Mouse (Mus musculus): ENCODE measurements at regions not wholly inside any gene's neighbourhood (a gene's known extent, or its start where the extent isn't known, plus 50 kb on each side); places are given as distances from the start of the nearest gene placed in this dataset.
A peak's percentile ranks its signal among the peaks of the same experiment; 100 is the strongest.

- no peaks in the 10 kb centered on the region for H3K4me1 ChIP-seq
- H3K27ac ChIP-seq, result no peak overlapping the region
- no peak overlapping the region for H3K4me2 ChIP-seq (replicated peaks)
- no peaks in the 10 kb centered on the region for H3K27me3 ChIP-seq
- WGBS, result 52% methylated on average over 3 of the region's 3 CpGs
- H3K9me3 ChIP-seq (replicated peaks), result no peaks in the 10 kb centered on the region
- H3K4me3 ChIP-seq, result no peak overlapping the region
- ATAC-seq (ENCODE audit: low FRiP score), result no peak
- no peak overlapping the region for H3K9ac ChIP-seq
- H3K36me3 ChIP-seq, result no peaks in the 10 kb centered on the region
These were observed 704.2 kb upstream of the Api5 start for GRCm38 (mm10) chr2:95142151-95142550.

GRCm38 (mm10) chr2:95140116-95140515 is 702.2 kb upstream of the Api5 start:
- no peak overlapping the region for H3K9ac ChIP-seq
- H3K4me1 ChIP-seq, result no peaks in the 10 kb centered on the region
- no peaks in the 10 kb centered on the region for H3K27me3 ChIP-seq
- 40% methylated on average over 1 of the region's 1 CpGs for WGBS
- no peak overlapping the region for H3K4me2 ChIP-seq (replicated peaks)
- no peak overlapping the region for H3K4me3 ChIP-seq
- no peak overlapping the region for H3K27ac ChIP-seq
- ATAC-seq (ENCODE audit: low FRiP score), result no peak
- H3K9me3 ChIP-seq (replicated peaks), result no peaks in the 10 kb centered on the region
- H3K36me3 ChIP-seq, result no peaks in the 10 kb centered on the region

- Histone ChIP-seq H3K4me1 (no peaks in the 10 kb centered on the region), H3K4me2 (replicated peaks) (no peak overlapping the region), H3K27me3 (no peaks in the 10 kb centered on the region), H3K36me3 (no peaks in the 10 kb centered on the region), H3K27ac (no peak overlapping the region), H3K9ac (no peak overlapping the region), H3K4me3 (no peak overlapping the region), H3K9me3 (replicated peaks) (no peaks in the 10 kb centered on the region)
- 81% methylated on average over 6 of the region's 6 CpGs for WGBS
- ATAC-seq (ENCODE audit: low FRiP score), result no peak
These were observed 698.7 kb upstream of the Api5 start for GRCm38 (mm10) chr2:95136636-95137035.

DNA sequence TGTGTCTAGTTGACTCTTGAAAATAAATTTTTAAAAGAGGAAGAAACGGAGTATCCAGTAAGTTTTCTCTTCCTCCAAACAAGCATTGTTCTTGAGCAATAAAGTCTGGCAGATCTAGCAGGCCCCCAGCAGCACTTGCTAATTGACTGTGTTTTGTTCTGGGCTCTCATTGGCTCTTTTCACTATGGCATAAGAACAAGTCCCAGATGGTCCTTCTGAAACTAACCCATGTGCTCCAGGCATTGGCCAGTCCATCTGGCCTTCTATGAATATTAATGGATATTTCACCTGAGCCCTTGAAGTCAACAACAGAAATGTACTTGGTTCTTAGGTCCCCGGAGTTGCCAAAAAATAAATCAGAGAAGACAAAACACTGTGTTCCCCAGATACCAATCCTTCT is 693.2 kb upstream of the Api5 start:
- no peak overlapping the region for H3K9ac ChIP-seq
- no peaks in the 10 kb centered on the region for H3K36me3 ChIP-seq
- no peak overlapping the region for H3K27ac ChIP-seq
- no peak overlapping the region for H3K4me3 ChIP-seq
- WGBS, result 73% methylated on average over 2 of the region's 2 CpGs
- no peak for ATAC-seq (ENCODE audit: low FRiP score)
- no peaks in the 10 kb centered on the region for H3K4me1 ChIP-seq
- no peak overlapping the region for H3K4me2 ChIP-seq (replicated peaks)
- no peaks in the 10 kb centered on the region for H3K27me3 ChIP-seq
- H3K9me3 ChIP-seq (replicated peaks), result no peaks in the 10 kb centered on the region

- Histone ChIP-seq H3K4me2 (replicated peaks) (no peak overlapping the region), H3K27me3 (no peaks in the 10 kb centered on the region), H3K9ac (no peak overlapping the region), H3K27ac (no peak overlapping the region), H3K4me1 (no peaks in the 10 kb centered on the region), H3K36me3 (no peaks in the 10 kb centered on the region), H3K9me3 (replicated peaks) (no peaks in the 10 kb centered on the region), H3K4me3 (no peak overlapping the region)
- 55% methylated on average over 1 of the region's 1 CpGs for whole genome bisulfite sequencing
- ATAC-seq (ENCODE audit: low FRiP score), result no peak
These were observed 690.8 kb upstream of the Api5 start for GRCm38 (mm10) chr2:95128721-95129120.

- Histone ChIP-seq H3K36me3 (no peaks in the 10 kb centered on the region), H3K4me1 (no peaks in the 10 kb centered on the region), H3K27ac (no peak overlapping the region), H3K9ac (no peak overlapping the region), H3K9me3 (replicated peaks) (no peaks in the 10 kb centered on the region), H3K4me2 (replicated peaks) (no peak overlapping the region), H3K27me3 (no peaks in the 10 kb centered on the region), H3K4me3 (no peak overlapping the region)
- no peak for ATAC-seq (ENCODE audit: low FRiP score)
These were observed 681.6 kb upstream of the Api5 start for GRCm38 (mm10) chr2:95119544-95119943.

DNA sequence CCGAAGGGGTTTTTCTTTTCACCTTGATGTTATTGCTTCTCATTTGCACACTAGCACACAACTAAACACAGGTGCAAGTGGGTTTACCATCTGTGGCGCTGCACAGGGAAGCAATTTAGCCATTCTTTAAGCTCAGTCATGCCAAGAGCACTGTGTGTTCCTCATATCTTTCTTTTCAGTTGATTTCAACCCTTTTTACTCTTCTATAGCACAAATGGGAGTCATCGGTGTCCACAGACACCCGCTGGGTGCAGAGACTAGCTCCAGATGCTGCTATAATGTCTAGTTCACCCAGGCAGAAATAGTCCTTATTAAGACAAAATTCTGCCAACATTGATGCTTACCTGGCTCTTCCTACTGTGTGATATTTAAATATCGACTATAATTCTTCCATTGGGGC is 659.1 kb upstream of the Api5 start:
- Histone ChIP-seq H3K4me3 (no peak overlapping the region), H3K4me2 (replicated peaks) (no peak overlapping the region), H3K27me3 (no peaks in the 10 kb centered on the region), H3K36me3 (no peaks in the 10 kb centered on the region), H3K9ac (no peak overlapping the region), H3K9me3 (replicated peaks) (no peaks in the 10 kb centered on the region), H3K27ac (no peak overlapping the region), H3K4me1 (no peaks in the 10 kb centered on the region)
- WGBS, result 85% methylated on average over 5 of the region's 5 CpGs
- ATAC-seq (ENCODE audit: low FRiP score), result no peak

- no peaks in the 10 kb centered on the region for H3K27me3 ChIP-seq
- ATAC-seq (ENCODE audit: low FRiP score), result no peak
These were observed 616.7 kb upstream of the Api5 start for GRCm38 (mm10) chr2:95054636-95055035.

DNA sequence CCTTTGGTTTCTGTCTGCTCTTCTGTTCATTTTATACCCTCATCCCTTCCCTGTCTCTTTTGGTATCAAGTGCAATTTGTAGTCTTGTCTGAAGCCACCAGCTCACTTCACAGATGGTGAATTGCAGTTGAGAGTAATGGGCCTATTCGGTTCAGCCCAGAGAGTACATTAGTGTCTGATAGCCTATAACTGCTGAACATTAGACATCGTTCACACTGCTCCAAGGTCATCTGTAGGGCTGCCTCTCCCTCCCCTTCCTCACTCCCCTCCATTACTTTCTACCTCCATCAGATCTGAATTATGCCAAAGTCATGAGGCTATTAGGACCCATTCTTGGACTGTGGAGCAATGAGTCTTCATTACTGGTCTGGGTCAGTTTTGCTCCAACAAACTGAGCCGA is 615.9 kb upstream of the Api5 start:
- H3K36me3 ChIP-seq, result no peaks in the 10 kb centered on the region
- no peaks in the 10 kb centered on the region for H3K9me3 ChIP-seq (replicated peaks)
- 84% methylated on average over 3 of the region's 3 CpGs for WGBS
- no peaks in the 10 kb centered on the region for H3K27me3 ChIP-seq
- peak; percentile 40; the same call in 1 of the 2 replicates for ATAC-seq (ENCODE audit: low FRiP score)
- no peak overlapping the region for H3K4me3 ChIP-seq
- no peak overlapping the region for H3K9ac ChIP-seq
- H3K27ac ChIP-seq, result no peak overlapping the region
- no peak overlapping the region for H3K4me2 ChIP-seq (replicated peaks)
- no peaks in the 10 kb centered on the region for H3K4me1 ChIP-seq

More at GRCm38 (mm10) chr2:95054636-95055035, 616.7 kb upstream of the Api5 start:
- Histone ChIP-seq H3K4me2 (replicated peaks) (no peak overlapping the region), H3K4me3 (no peak overlapping the region), H3K4me1 (no peaks in the 10 kb centered on the region), H3K27ac (no peak overlapping the region), H3K9ac (no peak overlapping the region), H3K9me3 (replicated peaks) (no peaks in the 10 kb centered on the region), H3K36me3 (no peaks in the 10 kb centered on the region)
- 29% methylated on average over 1 of the region's 1 CpGs for WGBS
